Mouse (Mus musculus): ENCODE results near the gene Gm45337.
A peak's percentile ranks its signal among the peaks of the same experiment; 100 is the strongest.

Gm45337 gene

DNA sequence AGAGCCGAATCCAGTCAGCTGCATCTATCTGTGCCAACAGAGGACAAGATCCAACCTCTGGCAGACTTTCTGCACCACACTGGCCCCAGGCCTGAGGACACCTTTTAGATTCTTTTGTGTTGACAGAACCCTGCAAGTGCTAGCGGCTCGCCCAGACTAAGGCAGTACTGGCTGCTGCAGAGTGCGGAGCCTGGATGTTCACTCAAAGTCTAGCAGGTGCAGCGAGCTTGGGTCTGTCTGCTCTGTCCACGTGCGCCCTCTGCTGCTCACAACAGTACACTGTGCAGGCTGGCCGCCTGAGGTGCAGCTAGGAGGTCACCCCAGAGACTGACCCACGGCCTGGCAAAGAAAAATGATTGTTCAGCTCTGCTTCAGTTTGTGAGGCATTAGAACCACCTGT, 46.6 kb downstream of the Gm45337 start:
- peak; percentile 43 to 73 for DNase-seq

- no peak for DNase-seq
These were observed 47.7 kb downstream of the Gm45337 start for GRCm38 (mm10) chr7:142096701-142097100.

DNA sequence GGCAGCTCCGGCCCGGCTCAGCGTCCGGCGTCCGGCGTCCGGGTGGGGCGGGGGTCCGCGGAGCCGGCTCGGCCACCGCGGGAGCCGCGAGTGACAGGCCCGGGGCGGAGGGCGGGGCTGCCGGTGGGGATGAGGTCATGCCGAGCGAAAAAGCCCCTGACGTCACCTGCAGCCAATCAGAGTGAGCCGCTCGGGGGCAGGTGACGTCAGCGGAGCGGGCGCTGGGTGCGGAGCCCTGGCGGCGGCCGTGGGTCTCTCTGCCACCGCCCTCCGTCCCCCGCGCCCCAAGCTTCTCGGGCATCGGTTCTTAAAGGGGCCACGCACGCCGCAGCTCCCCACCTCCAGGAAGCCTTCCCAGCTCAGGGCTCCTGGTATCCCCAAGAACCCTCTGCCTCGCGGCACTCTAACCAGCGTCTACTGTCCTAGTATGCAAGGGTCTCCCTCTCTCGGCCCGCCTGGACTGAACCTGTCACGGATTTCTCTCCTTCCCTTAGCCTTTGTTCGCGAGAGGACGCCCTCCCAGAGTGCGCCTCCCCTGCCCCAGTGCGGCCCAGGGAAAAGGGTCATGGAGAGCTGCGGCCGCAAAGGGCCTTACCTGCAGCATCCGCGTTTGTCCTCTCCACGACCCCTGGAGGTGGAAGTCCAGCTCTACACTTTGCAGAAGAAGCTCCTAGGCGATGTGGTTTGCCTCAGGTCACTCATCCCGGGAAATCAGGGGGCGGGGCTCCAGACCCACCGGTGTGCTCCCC, 49.0 kb downstream of the Gm45337 start, which contains the start of gene Dusp8:
Dusp8 (minus strand) TSS at position 661 of the 749 bp plus-strand sequence.
- peak; percentile 51 to 67 for DNase-seq

DNA sequence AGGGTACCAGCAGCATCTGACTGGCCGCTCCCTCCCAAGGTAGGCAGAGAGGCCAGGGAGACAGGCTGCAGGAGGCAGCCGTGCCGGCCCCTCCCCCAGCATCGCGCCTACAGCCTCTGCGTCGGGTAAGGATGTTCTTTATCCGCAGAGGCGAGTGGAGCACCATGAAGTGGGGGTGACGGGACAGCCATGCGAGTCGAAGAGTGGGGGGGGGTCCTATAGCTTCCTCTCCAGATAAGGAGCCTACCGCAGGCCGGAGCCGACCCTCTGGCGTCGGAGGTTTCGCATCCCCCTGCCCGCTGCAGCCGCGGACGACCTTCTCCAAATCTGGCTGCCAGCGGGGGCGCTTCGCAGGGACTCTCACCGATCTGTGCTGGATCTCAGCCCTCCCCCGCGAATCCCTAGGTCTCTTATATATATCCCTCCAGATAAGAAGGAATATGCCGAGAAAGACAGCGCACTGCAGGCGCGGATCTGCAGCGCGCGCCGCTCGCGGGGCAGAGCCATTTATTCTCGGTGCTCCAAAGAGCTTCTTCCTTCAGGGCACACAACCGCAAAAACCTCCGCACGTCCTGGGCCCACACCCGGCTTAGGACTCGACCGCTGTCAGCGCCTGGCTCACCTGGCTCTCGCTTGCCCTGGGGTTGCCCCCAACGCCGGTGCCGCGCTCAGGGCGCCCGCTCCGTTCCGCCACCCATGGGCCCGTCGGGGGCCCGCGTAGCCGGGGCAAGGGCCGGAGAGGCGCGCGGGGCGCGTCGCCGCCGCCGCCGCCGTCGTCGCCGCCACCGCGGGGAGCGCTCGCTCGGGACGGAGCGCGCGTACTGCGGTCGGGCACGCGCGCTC, 49.9 kb downstream of the Gm45337 start:
- no peak for DNase-seq

GRCm38 (mm10) chr7:142093696-142094240, 50.6 kb downstream of the Gm45337 start:
- DNase-seq = no peak

Data from spleen, adult 18-20 months (tissue).